Mouse (Mus musculus): ENCODE data around the gene Lcp1. TPM values are rescaled to one million over a fixed set of nuclear protein-coding genes. Genes with fewer than 3 reads are reported as not detected.

Lcp1 gene
- polyA plus RNA-seq, 1 experiment from 2014 or later: 10.4 TPM

GRCm38 (mm10) chr14:75181062-75181935 lies 50.4 kb downstream of the Lcp1 start:
- no peak overlapping the region for H3K9ac ChIP-seq (ENCODE audit: low read depth, low read length)
- no peaks in the 10 kb centered on the region for H3K36me3 ChIP-seq (ENCODE audit: control insufficient read depth, insufficient read depth, low read length)
- H3K4me2 ChIP-seq (ENCODE audit: low read length): no peak overlapping the region
- no peaks in the 10 kb centered on the region for H3K4me1 ChIP-seq (ENCODE audit: control insufficient read depth, insufficient read depth, low read depth, low read length)
- no peak overlapping the region for H3K4me3 ChIP-seq (ENCODE audit: low read length)
- H3K27ac ChIP-seq (ENCODE audit: low read depth, low read length): no peak overlapping the region
- no peaks in the 10 kb centered on the region for H3K27me3 ChIP-seq (replicated peaks; ENCODE audit: control insufficient read depth, insufficient read depth, low read length)
- no peaks in the 10 kb centered on the region for H3K9me3 ChIP-seq (ENCODE audit: control insufficient read depth, low read length)
- WGBS: 84% methylated on average over 9 of the region's 9 CpGs
- no peak for ATAC-seq

DNA sequence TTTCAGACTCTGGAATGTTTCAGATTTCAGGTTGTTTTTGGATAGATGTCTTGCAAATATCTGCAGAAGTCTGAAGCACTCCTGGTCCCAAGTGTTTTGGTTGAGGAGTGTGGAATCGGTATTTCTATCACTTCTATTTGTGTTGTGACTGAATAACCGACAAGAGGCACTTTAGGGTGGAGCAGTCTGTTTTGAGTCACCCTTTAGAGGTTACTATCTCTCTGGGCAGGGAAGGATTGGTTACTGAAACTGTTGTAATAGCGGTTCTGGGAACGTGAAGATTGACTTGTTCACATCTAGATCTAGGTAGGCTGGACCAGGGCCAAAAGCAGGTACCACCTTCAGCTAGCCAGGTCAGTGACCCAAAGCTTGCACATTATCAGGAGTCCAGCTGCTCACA lies 51.5 kb downstream of the Lcp1 start:
- Histone ChIP-seq H3K4me1 (ENCODE audit: control insufficient read depth, insufficient read depth, low read depth, low read length) (no peaks in the 10 kb centered on the region), H3K27me3 (replicated peaks; ENCODE audit: control insufficient read depth, insufficient read depth, low read length) (no peaks in the 10 kb centered on the region), H3K4me2 (ENCODE audit: low read length) (no peak overlapping the region), H3K4me3 (ENCODE audit: low read length) (no peak overlapping the region), H3K27ac (ENCODE audit: low read depth, low read length) (no peak overlapping the region), H3K9me3 (ENCODE audit: control insufficient read depth, low read length) (no peaks in the 10 kb centered on the region), H3K9ac (ENCODE audit: low read depth, low read length) (no peak overlapping the region), H3K36me3 (ENCODE audit: control insufficient read depth, insufficient read depth, low read length) (no peaks in the 10 kb centered on the region)
- no peak for ATAC-seq
- 83% methylated on average over 4 of the region's 4 CpGs for WGBS

DNA sequence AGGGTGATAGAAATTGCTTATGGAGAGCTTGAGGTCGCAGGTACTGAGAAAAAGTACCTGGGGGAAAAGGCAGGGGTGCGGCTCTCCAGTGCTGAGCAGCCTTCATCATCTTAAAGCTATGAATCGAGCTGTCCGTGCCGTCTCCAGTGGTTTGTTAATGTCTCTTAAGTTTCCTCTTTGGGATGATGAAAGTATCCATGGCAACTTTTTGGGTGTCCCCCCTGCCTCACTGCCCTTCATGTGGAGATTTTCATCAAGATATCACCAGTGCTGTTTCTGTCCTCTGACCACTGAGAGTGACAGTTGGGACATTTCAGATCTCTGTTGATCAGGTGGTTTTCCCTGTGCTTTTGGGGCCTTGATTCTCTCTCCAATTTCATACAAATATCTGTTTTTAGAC lies 51.9 kb downstream of the Lcp1 start:
- no peaks in the 10 kb centered on the region for H3K4me1 ChIP-seq (ENCODE audit: control insufficient read depth, insufficient read depth, low read depth, low read length)
- H3K27me3 ChIP-seq (replicated peaks; ENCODE audit: control insufficient read depth, insufficient read depth, low read length): no peaks in the 10 kb centered on the region
- H3K27ac ChIP-seq (ENCODE audit: low read depth, low read length): no peak overlapping the region
- H3K4me3 ChIP-seq (ENCODE audit: low read length): no peak overlapping the region
- 92% methylated on average over 5 of the region's 5 CpGs for WGBS
- no peak overlapping the region for H3K4me2 ChIP-seq (ENCODE audit: low read length)
- H3K36me3 ChIP-seq (ENCODE audit: control insufficient read depth, insufficient read depth, low read length): no peaks in the 10 kb centered on the region
- ATAC-seq: no peak
- H3K9ac ChIP-seq (ENCODE audit: low read depth, low read length): no peak overlapping the region
- no peaks in the 10 kb centered on the region for H3K9me3 ChIP-seq (ENCODE audit: control insufficient read depth, low read length)

DNA sequence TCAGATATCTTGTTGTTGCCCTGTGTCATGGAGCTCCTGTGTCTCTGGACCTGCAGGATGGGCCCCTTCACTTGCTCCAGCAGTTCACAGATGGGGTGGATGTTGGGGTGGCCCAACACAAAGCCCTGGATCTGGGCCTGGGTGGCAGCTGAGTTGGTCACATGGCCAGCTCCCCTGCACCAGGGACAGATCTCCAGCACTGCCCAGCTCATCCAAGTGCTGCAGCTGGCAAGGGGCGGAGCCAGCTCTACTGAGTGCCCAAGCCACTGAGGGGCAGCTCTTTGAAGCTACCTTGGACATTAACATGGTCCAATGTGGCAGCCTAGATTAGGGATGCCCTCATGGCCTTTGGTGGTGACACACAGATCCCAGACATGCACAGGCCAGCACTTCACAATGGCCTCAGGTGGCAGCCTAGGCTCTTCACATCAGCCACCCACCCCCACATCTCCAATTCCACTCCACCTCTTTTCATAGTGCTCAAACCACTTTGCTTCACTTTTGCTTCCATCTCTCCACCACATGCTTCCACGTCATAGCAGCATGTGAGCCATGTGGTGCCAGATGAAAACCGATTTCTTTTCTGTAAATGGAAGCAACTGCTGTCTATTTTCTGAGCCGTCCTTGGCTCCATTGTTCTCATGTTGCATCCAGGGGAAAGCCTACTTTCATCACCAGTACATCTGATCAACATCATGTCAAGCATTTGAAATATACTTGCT lies 53.3 kb downstream of the Lcp1 start:
- Histone ChIP-seq H3K9me3 (ENCODE audit: control insufficient read depth, low read length) (no peaks in the 10 kb centered on the region), H3K4me2 (ENCODE audit: low read length) (no peak overlapping the region), H3K4me3 (ENCODE audit: low read length) (no peak overlapping the region), H3K36me3 (ENCODE audit: control insufficient read depth, insufficient read depth, low read length) (no peaks in the 10 kb centered on the region), H3K27ac (ENCODE audit: low read depth, low read length) (no peak overlapping the region), H3K27me3 (replicated peaks; ENCODE audit: control insufficient read depth, insufficient read depth, low read length) (no peaks in the 10 kb centered on the region), H3K9ac (ENCODE audit: low read depth, low read length) (no peak overlapping the region), H3K4me1 (ENCODE audit: control insufficient read depth, insufficient read depth, low read depth, low read length) (no peaks in the 10 kb centered on the region)
- 89% methylated on average over 4 of the region's 4 CpGs for WGBS
- no peak for ATAC-seq

DNA sequence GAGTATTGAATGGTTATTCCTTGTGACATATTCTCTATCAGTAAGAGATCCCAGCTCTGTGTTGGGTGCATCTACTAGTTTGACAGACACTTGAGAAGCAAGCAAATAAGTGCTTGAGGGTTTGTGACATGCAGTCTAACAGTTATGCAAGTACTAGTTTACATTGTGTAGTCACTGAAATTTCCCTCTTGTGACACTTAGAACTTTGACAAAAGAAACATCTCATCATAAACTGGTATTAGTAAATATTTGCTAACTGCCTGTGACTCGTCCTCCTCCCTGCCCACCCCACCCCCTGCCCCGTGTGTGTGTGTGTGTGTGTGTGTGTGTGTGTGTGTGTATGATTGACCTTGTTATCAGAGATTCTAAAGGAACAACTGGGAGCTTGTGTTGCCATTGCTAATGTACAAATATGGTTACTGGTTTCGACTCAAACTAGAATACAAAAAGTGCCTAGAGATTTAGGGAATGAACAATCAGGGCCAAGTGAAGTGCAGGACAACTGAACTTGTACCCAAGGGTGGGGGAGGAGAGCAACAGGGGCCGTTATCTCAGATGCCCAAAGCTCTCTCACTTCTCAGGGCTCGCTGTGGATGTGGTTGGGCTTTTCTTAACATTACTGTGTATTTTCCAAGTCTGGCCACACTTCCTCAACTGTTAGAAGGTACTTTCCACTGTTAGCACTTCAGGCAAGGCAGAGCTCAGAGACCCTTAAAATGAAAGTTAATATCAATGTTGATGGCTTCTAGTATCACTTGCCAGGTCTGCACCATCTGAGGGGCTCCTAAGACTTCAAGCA lies 55.1 kb downstream of the Lcp1 start:
- no peaks in the 10 kb centered on the region for H3K9me3 ChIP-seq (ENCODE audit: control insufficient read depth, low read length)
- H3K27me3 ChIP-seq (replicated peaks; ENCODE audit: control insufficient read depth, insufficient read depth, low read length): no peaks in the 10 kb centered on the region
- ATAC-seq: no peak
- no peak overlapping the region for H3K27ac ChIP-seq (ENCODE audit: low read depth, low read length)
- H3K4me1 ChIP-seq (ENCODE audit: control insufficient read depth, insufficient read depth, low read depth, low read length): no peaks in the 10 kb centered on the region
- no peak overlapping the region for H3K4me2 ChIP-seq (ENCODE audit: low read length)
- H3K9ac ChIP-seq (ENCODE audit: low read depth, low read length): no peak overlapping the region
- no peak overlapping the region for H3K4me3 ChIP-seq (ENCODE audit: low read length)
- WGBS: 76% methylated on average over 5 of the region's 5 CpGs
- no peaks in the 10 kb centered on the region for H3K36me3 ChIP-seq (ENCODE audit: control insufficient read depth, insufficient read depth, low read length)

GRCm38 (mm10) chr14:75186858-75187415 lies 56.0 kb downstream of the Lcp1 start:
- H3K27me3 ChIP-seq (replicated peaks; ENCODE audit: control insufficient read depth, insufficient read depth, low read length): no peaks in the 10 kb centered on the region
- WGBS: 88% methylated on average over 8 of the region's 8 CpGs
- no peak overlapping the region for H3K9ac ChIP-seq (ENCODE audit: low read depth, low read length)
- no peak for ATAC-seq
- no peak overlapping the region for H3K27ac ChIP-seq (ENCODE audit: low read depth, low read length)
- no peak overlapping the region for H3K4me3 ChIP-seq (ENCODE audit: low read length)
- H3K4me2 ChIP-seq (ENCODE audit: low read length): no peak overlapping the region
- no peaks in the 10 kb centered on the region for H3K4me1 ChIP-seq (ENCODE audit: control insufficient read depth, insufficient read depth, low read depth, low read length)
- no peaks in the 10 kb centered on the region for H3K36me3 ChIP-seq (ENCODE audit: control insufficient read depth, insufficient read depth, low read length)
- H3K9me3 ChIP-seq (ENCODE audit: control insufficient read depth, low read length): no peaks in the 10 kb centered on the region

GRCm38 (mm10) chr14:75188521-75188920 lies 57.6 kb downstream of the Lcp1 start:
- 79% methylated on average over 6 of the region's 6 CpGs for WGBS
- H3K9me3 ChIP-seq (ENCODE audit: control insufficient read depth, low read length): no peaks in the 10 kb centered on the region
- H3K27me3 ChIP-seq (replicated peaks; ENCODE audit: control insufficient read depth, insufficient read depth, low read length): no peaks in the 10 kb centered on the region
- H3K36me3 ChIP-seq (ENCODE audit: control insufficient read depth, insufficient read depth, low read length): no peaks in the 10 kb centered on the region
- no peaks in the 10 kb centered on the region for H3K4me1 ChIP-seq (ENCODE audit: control insufficient read depth, insufficient read depth, low read depth, low read length)
- no peak overlapping the region for H3K4me3 ChIP-seq (ENCODE audit: low read length)
- no peak overlapping the region for H3K4me2 ChIP-seq (ENCODE audit: low read length)
- no peak overlapping the region for H3K9ac ChIP-seq (ENCODE audit: low read depth, low read length)
- ATAC-seq: no peak
- H3K27ac ChIP-seq (ENCODE audit: low read depth, low read length): no peak overlapping the region

DNA sequence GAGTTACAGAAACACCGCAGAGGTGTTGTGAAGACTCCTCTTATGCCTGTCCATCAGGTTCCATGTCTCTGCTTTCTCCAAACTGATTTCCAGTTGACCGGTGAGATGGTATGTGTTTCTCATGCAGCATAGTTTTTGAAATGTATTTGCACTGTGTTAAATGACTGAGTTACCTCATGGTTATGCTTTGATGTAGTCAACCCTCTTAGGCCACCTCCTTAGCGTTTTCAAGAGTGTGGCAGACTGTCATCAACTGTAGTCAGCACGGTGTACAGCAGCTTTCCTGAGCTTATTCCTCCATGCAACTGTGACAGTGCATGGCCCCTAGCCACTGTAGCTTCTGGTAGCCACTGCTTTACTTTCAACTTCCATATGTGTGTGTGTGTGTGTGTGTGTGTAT lies 58.1 kb downstream of the Lcp1 start:
- H3K27me3 ChIP-seq (replicated peaks; ENCODE audit: control insufficient read depth, insufficient read depth, low read length): no peaks in the 10 kb centered on the region
- no peak overlapping the region for H3K4me3 ChIP-seq (ENCODE audit: low read length)
- H3K4me2 ChIP-seq (ENCODE audit: low read length): no peak overlapping the region
- H3K9ac ChIP-seq (ENCODE audit: low read depth, low read length): no peak overlapping the region
- H3K27ac ChIP-seq (ENCODE audit: low read depth, low read length): no peak overlapping the region
- H3K9me3 ChIP-seq (ENCODE audit: control insufficient read depth, low read length): no peaks in the 10 kb centered on the region
- ATAC-seq: no peak
- 94% methylated on average over 4 of the region's 4 CpGs for WGBS
- H3K36me3 ChIP-seq (ENCODE audit: control insufficient read depth, insufficient read depth, low read length): no peaks in the 10 kb centered on the region
- H3K4me1 ChIP-seq (ENCODE audit: control insufficient read depth, insufficient read depth, low read depth, low read length): no peaks in the 10 kb centered on the region

- Histone ChIP-seq H3K4me1 (ENCODE audit: control insufficient read depth, insufficient read depth, low read depth, low read length) (no peaks in the 10 kb centered on the region), H3K27ac (ENCODE audit: low read depth, low read length) (no peak overlapping the region), H3K4me3 (ENCODE audit: low read length) (no peak overlapping the region), H3K27me3 (replicated peaks; ENCODE audit: control insufficient read depth, insufficient read depth, low read length) (no peaks in the 10 kb centered on the region), H3K9ac (ENCODE audit: low read depth, low read length) (no peak overlapping the region), H3K9me3 (ENCODE audit: control insufficient read depth, low read length) (no peaks in the 10 kb centered on the region), H3K4me2 (ENCODE audit: low read length) (no peak overlapping the region), H3K36me3 (ENCODE audit: control insufficient read depth, insufficient read depth, low read length) (no peaks in the 10 kb centered on the region)
- 88% methylated on average over 4 of the region's 4 CpGs for WGBS
- no peak for ATAC-seq
Measured at GRCm38 (mm10) chr14:75190683-75191082, 59.8 kb downstream of the Lcp1 start.

Measured in hindbrain, embryonic 16.5 days (tissue).